Comparison of ENCODE assay signal across 46 mouse cellular contexts in the genomic region with DNA sequence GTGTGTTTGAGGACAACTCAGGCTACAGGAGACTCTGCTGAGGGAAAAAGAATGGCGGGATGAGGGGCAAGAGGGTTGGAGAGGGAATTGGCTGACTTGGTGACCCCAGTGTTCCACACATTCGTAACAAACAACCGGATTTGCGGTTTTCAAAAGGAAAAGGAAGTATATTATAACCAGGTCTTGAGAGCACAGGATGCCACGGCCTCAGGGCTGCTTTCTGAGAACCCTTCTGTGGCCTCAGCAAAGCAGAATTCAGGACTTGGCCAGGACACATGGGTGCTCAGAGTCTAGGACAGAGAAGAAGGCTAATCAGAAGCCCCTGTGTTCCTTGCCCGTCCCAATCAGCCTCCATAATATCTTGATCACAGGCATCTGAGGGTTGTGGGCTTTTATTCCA. TPM values are rescaled to one million over a fixed set of nuclear protein-coding genes. Genes with fewer than 3 reads are reported as not detected.
"Had no signal": no experiment of that assay in that cellular context is flagged by ENCODE, and none has a peak within 500 bp of the region (broad histone marks: within the 10 kb centered on the region; RNA-seq: fewer than 3 reads in every experiment).

No protein-coding gene starts in this region.

- H3K9me3 ChIP-seq: limb, embryonic 10.5 days; limb, embryonic 12.5 days; limb, embryonic 13.5 days; limb, embryonic 15.5 days; liver, embryonic 12.5 days; liver, embryonic 13.5 days; liver, embryonic 15.5 days; lung, embryonic 15.5 days; midbrain, embryonic 10.5 days; midbrain, embryonic 12.5 days; midbrain, embryonic 13.5 days; midbrain, embryonic 15.5 days; neural tube, embryonic 12.5 days; neural tube, embryonic 13.5 days had no signal

- H3K4me1 ChIP-seq: limb, embryonic 10.5 days; limb, embryonic 12.5 days; limb, embryonic 13.5 days; liver, embryonic 12.5 days; liver, embryonic 13.5 days; liver, embryonic 15.5 days; lung, embryonic 15.5 days; megakaryocyte, embryonic 14.5 days; midbrain, embryonic 10.5 days; midbrain, embryonic 12.5 days; midbrain, embryonic 13.5 days; midbrain, embryonic 15.5 days; neural tube, embryonic 12.5 days; neural tube, embryonic 13.5 days had no signal

- H3K4me3 ChIP-seq: limb, embryonic 10.5 days; limb, embryonic 12.5 days; limb, embryonic 13.5 days; limb, embryonic 15.5 days; liver, embryonic 12.5 days; liver, embryonic 13.5 days; liver, embryonic 15.5 days; lung, embryonic 15.5 days; megakaryocyte, embryonic 14.5 days; midbrain, embryonic 10.5 days; midbrain, embryonic 12.5 days; midbrain, embryonic 13.5 days; midbrain, embryonic 15.5 days; myocyte; neural tube, embryonic 12.5 days; neural tube, embryonic 13.5 days had no signal

- H3K27me3 ChIP-seq: limb, embryonic 12.5 days; limb, embryonic 13.5 days; limb, embryonic 15.5 days; liver, embryonic 12.5 days; liver, embryonic 13.5 days; liver, embryonic 15.5 days; lung, embryonic 15.5 days; midbrain, embryonic 12.5 days; midbrain, embryonic 13.5 days; midbrain, embryonic 15.5 days; neural tube, embryonic 12.5 days; neural tube, embryonic 13.5 days had no signal

- ATAC-seq: liver, embryonic 12.5 days; liver, postnatal 0 days; lung, postnatal 0 days; midbrain, embryonic 13.5 days; midbrain, embryonic 15.5 days; midbrain, embryonic 16.5 days had no signal

- DNase-seq: left cerebral cortex, postnatal 4 days; liver; liver, embryonic 13.5 days; liver, postnatal 0 days; lung, adult 18-20 months; lung, adult 2 months; lung, embryonic 14.5 days; lung, postnatal 10 days; lung, postnatal 14 days; lung, postnatal 36 days; lung, postnatal 4 days; midbrain, embryonic 14.5 days had no signal

- H3K36me3 ChIP-seq: limb, embryonic 10.5 days; limb, embryonic 12.5 days; limb, embryonic 13.5 days; limb, embryonic 15.5 days; liver, embryonic 12.5 days; liver, embryonic 13.5 days; liver, embryonic 15.5 days; lung, embryonic 15.5 days; midbrain, embryonic 10.5 days; midbrain, embryonic 12.5 days; midbrain, embryonic 13.5 days; midbrain, embryonic 15.5 days; neural tube, embryonic 12.5 days; neural tube, embryonic 13.5 days had no signal

- H3K4me2 ChIP-seq: limb, embryonic 12.5 days; limb, embryonic 13.5 days; limb, embryonic 15.5 days; liver, embryonic 11.5 days; liver, embryonic 12.5 days; liver, embryonic 13.5 days; liver, embryonic 15.5 days; lung, embryonic 14.5 days; lung, embryonic 15.5 days; midbrain, embryonic 11.5 days; midbrain, embryonic 12.5 days; midbrain, embryonic 13.5 days; midbrain, embryonic 15.5 days; neural tube, embryonic 12.5 days; neural tube, embryonic 13.5 days had no signal

- H3K27ac ChIP-seq: limb, embryonic 10.5 days; limb, embryonic 12.5 days; limb, embryonic 13.5 days; limb, embryonic 15.5 days; liver, embryonic 12.5 days; liver, embryonic 13.5 days; liver, embryonic 14.5 days; liver, embryonic 15.5 days; lung, embryonic 15.5 days; macrophage; midbrain, embryonic 10.5 days; midbrain, embryonic 12.5 days; midbrain, embryonic 13.5 days; midbrain, embryonic 15.5 days; neural tube, embryonic 12.5 days; neural tube, embryonic 13.5 days had no signal

- H3K9ac ChIP-seq: limb, embryonic 12.5 days; limb, embryonic 13.5 days; limb, embryonic 15.5 days; liver, embryonic 12.5 days; liver, embryonic 13.5 days; liver, embryonic 14.5 days; liver, embryonic 15.5 days; liver, postnatal 0 days; lung, embryonic 14.5 days; lung, embryonic 15.5 days; midbrain, embryonic 12.5 days; midbrain, embryonic 13.5 days; midbrain, embryonic 15.5 days; neural tube, embryonic 12.5 days; neural tube, embryonic 13.5 days had no signal

RNA-seq across cellular contexts. Expression of a gene that starts 0.6 kb away (rescaled TPM):
- total RNA-seq: left cerebral cortex, postnatal 10 days; left cerebral cortex, postnatal 14 days; left cerebral cortex, postnatal 25 days; left cerebral cortex, postnatal 4 days; liver, adult 2 months; megakaryocyte, adult 5-6 weeks; megakaryocyte-erythroid progenitor cell, adult 5-6 weeks; midbrain, postnatal 0 days; monocyte, adult 5-6 weeks had no signal
- polyA plus RNA-seq: limb, embryonic 10.5 days; limb, embryonic 11.5 days; limb, embryonic 12.5 days; limb, embryonic 13.5 days; limb, embryonic 14.5 days; limb, embryonic 15.5 days; liver, adult 2 months; liver, embryonic 11.5 days; liver, embryonic 12.5 days; liver, embryonic 13.5 days; liver, embryonic 14.5 days; liver, embryonic 15.5 days; liver, embryonic 16.5 days; liver, postnatal 0 days; lung, adult 2 months; lung, embryonic 14.5 days; lung, embryonic 15.5 days; lung, embryonic 16.5 days; lung, postnatal 0 days; macrophage; midbrain, embryonic 10.5 days; midbrain, embryonic 11.5 days; midbrain, embryonic 12.5 days; midbrain, embryonic 13.5 days; midbrain, embryonic 14.5 days; midbrain, embryonic 15.5 days; midbrain, embryonic 16.5 days; midbrain, postnatal 0 days; myocyte; neural tube, embryonic 11.5 days; neural tube, embryonic 12.5 days; neural tube, embryonic 13.5 days had no signal

RNA-seq across cellular contexts. Expression of a gene that starts 13.0 kb away (rescaled TPM):
- total RNA-seq: left cerebral cortex, postnatal 10 days; left cerebral cortex, postnatal 14 days; left cerebral cortex, postnatal 25 days; left cerebral cortex, postnatal 4 days; liver, adult 2 months; megakaryocyte, adult 5-6 weeks; megakaryocyte-erythroid progenitor cell, adult 5-6 weeks; midbrain, postnatal 0 days; monocyte, adult 5-6 weeks had no signal
- polyA plus RNA-seq: limb, embryonic 10.5 days; limb, embryonic 11.5 days; limb, embryonic 12.5 days; limb, embryonic 13.5 days; limb, embryonic 15.5 days; liver, adult 2 months; liver, embryonic 11.5 days; liver, embryonic 12.5 days; liver, embryonic 13.5 days; liver, embryonic 15.5 days; liver, embryonic 16.5 days; liver, postnatal 0 days; lung, adult 2 months; lung, embryonic 14.5 days; lung, embryonic 15.5 days; lung, embryonic 16.5 days; lung, postnatal 0 days; macrophage; midbrain, embryonic 10.5 days; midbrain, embryonic 11.5 days; midbrain, embryonic 12.5 days; midbrain, embryonic 13.5 days; midbrain, embryonic 14.5 days; midbrain, embryonic 15.5 days; midbrain, embryonic 16.5 days; midbrain, postnatal 0 days; myocyte; neural tube, embryonic 11.5 days; neural tube, embryonic 12.5 days; neural tube, embryonic 13.5 days had no signal

RNA-seq across cellular contexts. Expression of a gene that starts 17.3 kb away (rescaled TPM):
- total RNA-seq: left cerebral cortex, postnatal 10 days; left cerebral cortex, postnatal 14 days; left cerebral cortex, postnatal 25 days; left cerebral cortex, postnatal 4 days; liver, adult 2 months; megakaryocyte, adult 5-6 weeks; megakaryocyte-erythroid progenitor cell, adult 5-6 weeks; midbrain, postnatal 0 days; monocyte, adult 5-6 weeks had no signal
- polyA plus RNA-seq: limb, embryonic 10.5 days; limb, embryonic 11.5 days; limb, embryonic 12.5 days; limb, embryonic 13.5 days; limb, embryonic 14.5 days; limb, embryonic 15.5 days; liver, adult 2 months; liver, embryonic 11.5 days; liver, embryonic 12.5 days; liver, embryonic 13.5 days; liver, embryonic 14.5 days; liver, embryonic 15.5 days; liver, embryonic 16.5 days; liver, postnatal 0 days; lung, adult 2 months; lung, embryonic 14.5 days; lung, embryonic 15.5 days; lung, embryonic 16.5 days; lung, postnatal 0 days; macrophage; midbrain, embryonic 10.5 days; midbrain, embryonic 11.5 days; midbrain, embryonic 12.5 days; midbrain, embryonic 13.5 days; midbrain, embryonic 14.5 days; midbrain, embryonic 15.5 days; midbrain, embryonic 16.5 days; midbrain, postnatal 0 days; neural tube, embryonic 11.5 days; neural tube, embryonic 12.5 days; neural tube, embryonic 13.5 days had no signal

RNA-seq across cellular contexts. Expression of a gene that starts 32.0 kb away (rescaled TPM):
- total RNA-seq: left cerebral cortex, postnatal 10 days; left cerebral cortex, postnatal 14 days; left cerebral cortex, postnatal 25 days; left cerebral cortex, postnatal 4 days; liver, adult 2 months; megakaryocyte, adult 5-6 weeks; megakaryocyte-erythroid progenitor cell, adult 5-6 weeks; midbrain, postnatal 0 days; monocyte, adult 5-6 weeks had no signal
- polyA plus RNA-seq: limb, embryonic 10.5 days; limb, embryonic 11.5 days; limb, embryonic 12.5 days; limb, embryonic 13.5 days; limb, embryonic 14.5 days; limb, embryonic 15.5 days; liver, adult 2 months; liver, embryonic 11.5 days; liver, embryonic 12.5 days; liver, embryonic 13.5 days; liver, embryonic 14.5 days; liver, embryonic 15.5 days; liver, embryonic 16.5 days; liver, postnatal 0 days; lung, adult 2 months; lung, embryonic 14.5 days; lung, embryonic 15.5 days; lung, embryonic 16.5 days; lung, postnatal 0 days; macrophage; midbrain, embryonic 10.5 days; midbrain, embryonic 11.5 days; midbrain, embryonic 12.5 days; midbrain, embryonic 13.5 days; midbrain, embryonic 14.5 days; midbrain, embryonic 15.5 days; midbrain, embryonic 16.5 days; midbrain, postnatal 0 days; myocyte; neural tube, embryonic 11.5 days; neural tube, embryonic 12.5 days; neural tube, embryonic 13.5 days had no signal

RNA-seq across cellular contexts. Expression of a gene that starts 42.9 kb away (rescaled TPM):
- total RNA-seq: left cerebral cortex, postnatal 10 days; left cerebral cortex, postnatal 14 days; left cerebral cortex, postnatal 25 days; left cerebral cortex, postnatal 4 days; liver, adult 2 months; megakaryocyte, adult 5-6 weeks; megakaryocyte-erythroid progenitor cell, adult 5-6 weeks; midbrain, postnatal 0 days; monocyte, adult 5-6 weeks had no signal
- polyA plus RNA-seq: limb, embryonic 10.5 days; limb, embryonic 11.5 days; limb, embryonic 12.5 days; limb, embryonic 13.5 days; limb, embryonic 14.5 days; limb, embryonic 15.5 days; liver, adult 2 months; liver, embryonic 11.5 days; liver, embryonic 12.5 days; liver, embryonic 13.5 days; liver, embryonic 14.5 days; liver, embryonic 15.5 days; liver, embryonic 16.5 days; liver, postnatal 0 days; lung, adult 2 months; lung, embryonic 14.5 days; lung, embryonic 15.5 days; lung, embryonic 16.5 days; lung, postnatal 0 days; macrophage; midbrain, embryonic 10.5 days; midbrain, embryonic 11.5 days; midbrain, embryonic 12.5 days; midbrain, embryonic 13.5 days; midbrain, embryonic 14.5 days; midbrain, embryonic 15.5 days; midbrain, embryonic 16.5 days; midbrain, postnatal 0 days; myocyte; neural tube, embryonic 11.5 days; neural tube, embryonic 12.5 days; neural tube, embryonic 13.5 days had no signal
